Mouse (Mus musculus) E14TG2a.4 (cell line): ENCODE results near the gene Fnip1.
"Not testable (repeated sequence)": the region's sequence is repeated elsewhere in the genome, so short reads cannot be mapped to it uniquely, and the experiment has no call there.

Experiments
- H3K27me3 ChIP-seq: 2 replicates; pipeline ENCODE4 v1.6.1; 2014; ENCODE audit warnings: low read length, control low read depth; ENCODE audit not compliant: insufficient read depth
- H3K36me3 ChIP-seq: 2 replicates; pipeline ENCODE4 v1.6.1; 2014; ENCODE audit warnings: low read length, control low read depth; ENCODE audit not compliant: insufficient read depth
- H3K4me1 ChIP-seq: replicated peaks from 2 replicates; pipeline ENCODE4 v1.6.1; 2014; ENCODE audit warnings: low read depth, low read length, control low read depth
- H3K4me3 ChIP-seq: replicated peaks from 2 replicates; pipeline ENCODE4 v1.5.1; 2014; ENCODE audit warnings: mild to moderate bottlenecking, low read length
- H3K9me3 ChIP-seq: 2 replicates; pipeline ENCODE4 v1.6.1; 2014; ENCODE audit warnings: low read length, control low read depth
- CTCF ChIP-seq: conservative IDR thresholded peaks from 2 replicates; pipeline ENCODE4 v1.5.1; 2014; ENCODE audit warnings: low read length
- NANOG ChIP-seq: IDR thresholded peaks from 2 replicates; pipeline ENCODE4 v1.6.1; 2014; ENCODE audit warnings: borderline replicate concordance, low read length, mixed read lengths
- POU5F1 ChIP-seq: IDR thresholded peaks from 2 replicates; pipeline ENCODE4 v1.6.1; 2014; ENCODE audit warnings: low read length, borderline replicate concordance

Gene Fnip1

GRCm38 (mm10) chr11:54438991-54439690, 1.1 kb downstream of the Fnip1 start:
- TF ChIP-seq NANOG: no peak
- TF ChIP-seq CTCF: no peak
- TF ChIP-seq POU5F1: no peak
- Histone ChIP-seq H3K27me3 (peaks cover 17% of the 10 kb centered on the region), H3K4me3 (peak overlapping the region; percentile 89), H3K36me3 (no peaks in the 10 kb centered on the region), H3K9me3 (no peaks in the 10 kb centered on the region), H3K4me1 (peaks cover 15% of the 10 kb centered on the region)

GRCm38 (mm10) chr11:54439691-54440029, 1.7 kb downstream of the Fnip1 start:
- no peak overlapping the region for H3K4me3 ChIP-seq
- H3K36me3 ChIP-seq: no peaks in the 10 kb centered on the region
- H3K4me1 ChIP-seq: peaks cover 15% of the 10 kb centered on the region
- H3K27me3 ChIP-seq: peaks cover 13% of the 10 kb centered on the region; the same call in 1 of the 2 replicates
- H3K9me3 ChIP-seq: no peaks in the 10 kb centered on the region
- no peak for TF ChIP-seq NANOG

GRCm38 (mm10) chr11:54450757-54451156, 12.8 kb downstream of the Fnip1 start:
- H3K9me3 ChIP-seq, H3K4me3 ChIP-seq, H3K36me3 ChIP-seq, H3K4me1 ChIP-seq, H3K27me3 ChIP-seq: not testable (repeated sequence)

GRCm38 (mm10) chr11:54454516-54454915, 16.5 kb downstream of the Fnip1 start:
- Histone ChIP-seq H3K9me3 (no peaks in the 10 kb centered on the region), H3K36me3 (no peaks in the 10 kb centered on the region)
- TF ChIP-seq POU5F1 (no peak), NANOG (no peak), CTCF (no peak)

GRCm38 (mm10) chr11:54456875-54457274, 18.9 kb downstream of the Fnip1 start:
- no peaks in the 10 kb centered on the region for H3K9me3 ChIP-seq
- TF ChIP-seq NANOG: no peak
- no peak for TF ChIP-seq CTCF
- H3K4me1 ChIP-seq: no peaks in the 10 kb centered on the region
- no peaks in the 10 kb centered on the region for H3K27me3 ChIP-seq
- H3K4me3 ChIP-seq: no peak overlapping the region
- no peaks in the 10 kb centered on the region for H3K36me3 ChIP-seq

More at GRCm38 (mm10) chr11:54454516-54454915, 16.5 kb downstream of the Fnip1 start:
- no peaks in the 10 kb centered on the region for H3K4me1 ChIP-seq
- no peaks in the 10 kb centered on the region for H3K27me3 ChIP-seq
- no peak overlapping the region for H3K4me3 ChIP-seq

GRCm38 (mm10) chr11:54458168-54458567, 20.2 kb downstream of the Fnip1 start:
- Histone ChIP-seq H3K4me3 (no peak overlapping the region), H3K36me3 (0 out of 2 replicates have a peak, but pooled peaks cover 3% of the 10 kb centered on the region), H3K4me1 (no peaks in the 10 kb centered on the region), H3K27me3 (no peaks in the 10 kb centered on the region), H3K9me3 (peaks cover 6% of the 10 kb centered on the region; the same call in 1 of the 2 replicates)
- TF ChIP-seq CTCF (no peak), NANOG (no peak), POU5F1 (no peak)

- Histone ChIP-seq H3K27me3 (no peaks in the 10 kb centered on the region), H3K9me3 (peaks cover 6% of the 10 kb centered on the region; the same call in 1 of the 2 replicates), H3K4me1 (no peaks in the 10 kb centered on the region), H3K36me3 (0 out of 2 replicates have a peak, but pooled peaks cover 5% of the 10 kb centered on the region), H3K4me3 (no peak overlapping the region)
- TF ChIP-seq NANOG: no peak
- TF ChIP-seq CTCF: no peak
- TF ChIP-seq POU5F1: no peak
Observed at GRCm38 (mm10) chr11:54464557-54465244, 26.7 kb downstream of the Fnip1 start.

- no peak overlapping the region for H3K4me3 ChIP-seq
- no peaks in the 10 kb centered on the region for H3K4me1 ChIP-seq
- no peaks in the 10 kb centered on the region for H3K27me3 ChIP-seq
- TF ChIP-seq CTCF: no peak
- no peaks in the 10 kb centered on the region for H3K9me3 ChIP-seq
- H3K36me3 ChIP-seq: 0 out of 2 replicates have a peak, but pooled peaks cover 3% of the 10 kb centered on the region
Observed at GRCm38 (mm10) chr11:54472231-54472630, 34.2 kb downstream of the Fnip1 start.

- Histone ChIP-seq H3K4me1 (no peaks in the 10 kb centered on the region), H3K4me3 (no peak overlapping the region), H3K36me3 (peaks cover 5% of the 10 kb centered on the region; the same call in 1 of the 2 replicates), H3K27me3 (no peaks in the 10 kb centered on the region), H3K9me3 (no peaks in the 10 kb centered on the region)
- TF ChIP-seq POU5F1 (no peak), CTCF (peak; percentile 40)
Observed at GRCm38 (mm10) chr11:54478414-54478813, 40.4 kb downstream of the Fnip1 start.
